Mouse (Mus musculus): ENCODE data around the gene H13. TPM values are rescaled to one million over a fixed set of nuclear protein-coding genes. Genes with fewer than 3 reads are reported as not detected.
"Not testable (repeated sequence)": the region's sequence is repeated elsewhere in the genome, so short reads cannot be mapped to it uniquely, and the experiment has no call there.

H13 gene
- total RNA-seq, 1 experiment from 2014 or later = 74.4 TPM

DNA sequence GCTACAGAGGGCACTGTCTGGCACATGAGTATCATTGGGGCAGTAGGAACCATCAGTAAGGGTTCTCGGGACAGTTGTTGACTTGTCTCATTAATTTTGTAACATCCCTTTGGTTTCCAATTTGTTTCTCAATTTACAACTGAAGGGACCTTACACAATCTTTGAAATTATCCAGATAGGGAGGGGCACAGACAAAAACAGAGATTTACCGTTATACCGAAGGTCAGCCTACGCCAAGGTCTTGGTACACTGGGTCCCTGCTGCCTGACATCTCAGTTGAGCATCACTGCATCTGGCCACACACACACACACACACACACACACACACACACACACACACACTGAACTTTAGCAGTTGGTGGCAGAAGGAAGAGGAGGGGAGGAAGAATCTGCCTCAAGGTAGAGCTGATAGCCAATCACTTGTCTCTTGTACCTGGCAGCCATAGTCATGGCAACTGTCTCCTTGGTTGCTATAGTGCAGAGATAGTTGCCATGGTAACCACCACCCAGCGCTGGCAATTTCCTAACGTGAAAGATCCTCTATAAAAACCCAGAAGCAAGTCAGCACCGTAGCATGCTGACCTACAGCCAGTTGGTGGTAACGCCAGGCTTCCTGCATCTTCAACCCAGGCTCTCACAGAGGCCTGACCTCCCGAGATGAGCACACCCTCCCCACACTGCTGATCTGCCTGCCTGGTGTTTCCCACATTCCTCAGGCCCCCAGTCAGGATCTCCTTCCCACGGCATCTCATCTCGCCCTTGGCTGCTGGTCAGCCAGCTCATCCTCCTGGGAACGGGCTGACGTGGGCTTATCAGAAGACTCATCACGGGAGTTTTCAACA lies 15.2 kb upstream of the H13 start:
- ATAC-seq (replicated peaks; ENCODE audit: insufficient number of reproducible peaks, low FRiP score, low TSS enrichment, poor library complexity, severe bottlenecking) = 0 out of 2 replicates have a peak, but pooled peaks have one; percentile 18

DNA sequence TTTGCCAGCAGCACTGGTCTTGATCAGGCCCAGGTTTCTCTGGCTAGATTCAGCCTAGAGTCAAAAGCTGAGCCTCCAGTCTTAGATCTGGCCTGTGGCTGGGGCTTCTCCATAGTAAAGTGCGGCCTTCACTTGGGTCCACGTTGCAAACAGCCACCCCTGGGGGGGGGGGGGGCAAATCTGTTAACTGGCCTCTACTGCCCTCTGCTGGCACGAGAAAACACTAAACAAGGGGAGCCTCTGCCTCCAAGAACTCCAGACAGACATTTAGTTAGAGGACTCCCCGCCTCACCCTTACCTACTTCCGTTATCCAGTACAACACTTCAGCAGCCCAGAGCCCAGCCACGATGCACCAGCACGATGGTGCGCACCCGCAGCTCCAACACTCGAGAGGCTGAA lies 11.9 kb upstream of the H13 start:
- 0 out of 2 replicates have a peak, but pooled peaks have one; percentile 20 for ATAC-seq (replicated peaks; ENCODE audit: insufficient number of reproducible peaks, low FRiP score, low TSS enrichment, poor library complexity, severe bottlenecking)

DNA sequence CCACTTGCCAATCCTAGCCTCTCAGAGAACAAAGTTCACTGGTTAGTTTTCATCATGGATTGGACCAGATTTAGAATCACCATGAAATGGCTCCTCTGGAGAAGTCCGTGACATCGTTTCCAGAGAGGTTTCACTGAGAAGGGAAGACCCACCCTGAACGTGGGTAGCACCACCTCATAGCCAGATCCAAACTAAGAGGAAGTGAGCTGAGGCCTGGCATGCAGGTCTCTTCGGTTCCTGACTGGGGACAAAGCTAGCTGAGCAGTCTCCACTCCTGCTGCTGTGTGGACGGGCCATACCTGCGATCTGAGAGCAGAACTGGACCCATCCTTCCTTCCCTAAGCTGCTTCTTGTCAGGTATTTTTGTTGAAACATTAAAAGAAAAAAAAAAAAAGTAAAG lies 8.1 kb upstream of the H13 start:
- 0 out of 2 replicates have a peak, but pooled peaks have one; percentile 45 for ATAC-seq (replicated peaks; ENCODE audit: insufficient number of reproducible peaks, low FRiP score, low TSS enrichment, poor library complexity, severe bottlenecking)

DNA sequence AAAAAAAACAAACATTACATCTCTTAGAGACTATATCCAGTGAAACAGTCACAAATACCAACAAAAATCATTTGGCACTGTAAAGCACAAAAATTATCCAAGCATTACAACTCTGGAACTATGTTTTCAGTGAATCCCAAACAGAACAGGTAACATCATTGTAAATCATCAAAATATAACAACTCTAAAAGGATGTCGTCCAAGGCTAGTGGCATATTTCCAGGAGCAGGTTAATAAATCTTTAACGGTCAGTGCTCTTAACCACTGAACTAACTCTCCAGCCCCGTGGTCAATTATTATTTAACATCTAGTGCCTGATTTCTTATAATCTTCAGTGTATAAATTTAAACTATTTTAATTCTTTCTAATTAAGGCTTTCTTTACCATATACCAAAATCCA lies 3.1 kb upstream of the H13 start:
- not testable (repeated sequence) for ATAC-seq (replicated peaks; ENCODE audit: insufficient number of reproducible peaks, low FRiP score, low TSS enrichment, poor library complexity, severe bottlenecking)

DNA sequence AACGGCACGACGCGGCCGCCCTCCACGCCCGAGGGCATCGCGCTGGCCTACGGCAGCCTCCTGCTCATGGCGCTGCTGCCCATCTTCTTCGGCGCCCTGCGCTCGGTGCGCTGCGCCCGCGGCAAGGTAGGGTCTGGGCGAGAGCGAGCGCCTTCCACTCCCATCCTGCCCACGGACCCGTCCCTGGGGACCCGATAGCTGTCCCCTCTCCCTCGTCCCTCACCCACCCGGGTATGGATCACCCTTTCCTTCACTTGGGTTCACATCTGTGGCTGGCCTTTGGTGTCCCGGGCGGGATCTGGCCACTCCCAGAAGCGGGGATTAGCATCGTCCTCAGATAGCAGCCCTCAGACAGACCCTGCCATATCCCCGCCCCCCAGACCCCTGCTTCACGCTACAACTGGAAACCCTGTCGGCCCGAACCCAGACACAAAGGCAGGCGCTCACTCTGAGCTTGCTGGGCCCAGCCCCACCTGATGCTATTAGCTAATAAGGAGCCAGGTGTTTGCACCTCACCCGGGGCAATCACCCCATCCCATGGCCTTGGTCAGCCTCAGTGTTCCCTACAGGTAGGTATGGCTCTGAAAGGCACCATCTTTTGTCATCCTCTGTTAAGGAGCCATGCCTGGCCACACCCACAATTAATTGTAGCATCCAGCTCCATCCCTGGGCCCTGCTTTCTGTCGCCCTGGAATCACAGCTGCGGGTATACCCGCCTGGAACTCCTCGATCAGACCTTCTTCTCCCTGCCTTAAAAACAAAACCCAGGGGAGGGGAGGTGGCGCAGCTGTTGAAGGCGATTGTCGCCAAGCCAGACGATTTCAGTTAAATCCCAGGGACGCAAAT lies 601 bp downstream of the H13 start:
- ATAC-seq (replicated peaks; ENCODE audit: insufficient number of reproducible peaks, low FRiP score, low TSS enrichment, poor library complexity, severe bottlenecking) = no peak

DNA sequence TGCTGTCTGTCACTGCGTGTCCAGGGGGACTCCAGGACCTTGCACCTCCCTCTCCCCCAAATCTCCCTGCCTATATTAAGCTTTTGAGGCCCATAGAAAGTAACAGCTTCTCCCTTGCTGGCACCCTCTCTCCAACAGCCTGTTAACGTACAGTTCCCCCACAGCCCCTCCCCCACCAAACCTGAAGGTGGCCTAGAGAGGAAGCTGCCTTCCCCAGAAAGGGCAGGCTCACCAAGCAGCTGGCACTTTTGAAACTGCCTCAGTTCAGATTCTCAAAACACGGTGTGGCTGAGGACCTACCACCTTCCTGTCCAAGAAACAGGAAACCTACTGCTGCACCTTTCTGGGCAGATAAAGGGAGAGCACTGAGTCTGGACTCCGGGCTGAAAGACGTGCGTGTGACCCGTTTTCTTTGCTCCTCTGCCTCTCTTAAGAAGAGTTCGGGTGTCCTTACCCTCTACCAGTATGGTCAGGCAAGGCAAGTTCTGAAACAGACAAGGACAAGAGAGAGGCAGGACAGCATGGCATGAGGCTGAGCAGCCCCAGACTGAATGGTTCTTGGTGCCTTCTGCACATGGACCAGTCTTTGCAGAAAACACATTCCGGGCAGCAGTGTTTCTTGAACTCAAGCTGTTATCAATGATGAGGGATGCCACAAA lies 1.9 kb downstream of the H13 start:
- peak; percentile 13; the same call in 1 of the 2 replicates for ATAC-seq (replicated peaks; ENCODE audit: insufficient number of reproducible peaks, low FRiP score, low TSS enrichment, poor library complexity, severe bottlenecking)

DNA sequence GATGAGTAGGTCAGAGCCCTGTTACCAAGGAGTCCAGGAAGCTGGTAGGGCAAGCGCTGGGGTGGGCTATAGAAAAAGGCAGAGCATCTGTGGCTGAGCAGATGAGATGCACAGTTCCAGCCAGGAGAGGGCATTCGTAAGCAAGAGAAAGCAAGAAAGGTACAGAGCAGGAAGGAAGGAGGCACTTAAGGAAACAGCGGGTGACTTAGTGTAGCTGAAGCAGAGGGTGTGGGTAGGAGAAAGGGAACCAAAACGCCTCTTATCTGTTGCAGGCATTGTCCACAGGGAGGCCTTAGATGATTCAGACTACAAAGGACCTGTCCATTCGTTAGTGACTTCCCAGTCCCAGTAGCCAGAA lies 2.4 kb downstream of the H13 start:
- peak; percentile 47; the same call in 1 of the 2 replicates for ATAC-seq (replicated peaks; ENCODE audit: insufficient number of reproducible peaks, low FRiP score, low TSS enrichment, poor library complexity, severe bottlenecking)

DNA sequence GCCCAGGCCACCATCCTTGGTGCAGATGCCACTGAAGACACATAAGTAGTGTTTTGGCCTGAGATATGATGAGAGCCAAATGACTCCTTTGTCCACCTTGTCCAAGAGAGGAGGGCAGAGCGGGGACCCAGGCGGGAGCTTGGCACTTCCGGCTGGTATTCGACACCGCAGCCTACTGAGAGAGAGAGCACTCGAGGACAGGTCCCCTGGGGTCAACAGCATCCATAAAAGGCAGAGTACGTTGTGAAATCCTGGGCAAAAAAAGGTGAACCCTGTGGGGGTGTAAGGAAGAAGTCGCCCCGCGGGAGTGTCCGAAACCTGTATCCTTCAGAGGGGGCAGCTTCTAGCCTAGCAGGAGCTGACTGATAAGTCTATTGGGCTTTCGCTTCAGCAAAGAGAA lies 2.9 kb downstream of the H13 start:
- ATAC-seq (replicated peaks; ENCODE audit: insufficient number of reproducible peaks, low FRiP score, low TSS enrichment, poor library complexity, severe bottlenecking) = no peak

DNA sequence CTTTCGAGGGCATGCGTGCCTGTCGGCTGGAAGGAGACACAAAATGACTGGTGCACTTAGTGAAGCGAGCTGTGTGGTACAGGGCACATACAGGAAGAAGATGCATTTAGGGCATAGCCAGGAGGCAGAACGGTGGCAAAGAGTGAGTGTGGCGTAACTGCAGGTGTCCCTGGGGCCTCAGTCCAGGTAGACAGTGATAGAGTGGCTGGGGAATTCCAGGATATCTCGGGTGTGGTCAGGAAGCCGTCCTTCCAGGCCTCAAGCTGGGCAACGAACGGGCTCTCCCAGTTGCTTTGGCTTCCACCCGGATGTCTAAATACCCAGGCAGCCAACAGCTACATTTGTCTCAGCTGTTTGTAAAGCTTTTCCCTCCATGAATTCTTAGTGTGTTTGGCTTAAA lies 4.9 kb downstream of the H13 start:
- ATAC-seq (replicated peaks; ENCODE audit: insufficient number of reproducible peaks, low FRiP score, low TSS enrichment, poor library complexity, severe bottlenecking) = no peak

DNA sequence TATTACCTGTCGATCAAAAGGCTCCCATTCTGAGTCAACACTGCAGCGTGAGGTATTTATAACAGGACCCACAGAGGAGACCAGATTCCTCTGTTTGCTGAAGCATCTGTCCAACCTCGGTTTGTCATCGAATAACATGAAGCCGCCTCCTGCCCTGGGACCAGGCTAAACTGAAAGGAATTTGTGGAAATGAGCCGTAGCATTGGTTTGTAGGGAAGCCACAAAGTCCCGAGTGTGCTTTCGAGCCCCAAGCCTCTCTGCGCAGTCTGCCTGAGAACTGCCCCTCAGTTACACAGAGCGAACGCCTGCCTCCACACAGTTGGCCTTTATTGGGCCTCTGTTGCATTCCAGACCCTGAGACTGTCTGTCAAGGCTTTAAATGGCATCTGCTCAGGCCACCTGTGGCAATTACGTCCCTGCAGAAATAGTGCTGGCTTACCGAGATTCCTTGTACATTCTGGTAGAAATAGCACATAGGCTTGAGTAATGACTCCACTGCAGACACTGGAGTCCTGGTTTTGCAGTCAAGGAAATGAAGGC lies 6.1 kb downstream of the H13 start:
- ATAC-seq (replicated peaks; ENCODE audit: insufficient number of reproducible peaks, low FRiP score, low TSS enrichment, poor library complexity, severe bottlenecking) = no peak

DNA sequence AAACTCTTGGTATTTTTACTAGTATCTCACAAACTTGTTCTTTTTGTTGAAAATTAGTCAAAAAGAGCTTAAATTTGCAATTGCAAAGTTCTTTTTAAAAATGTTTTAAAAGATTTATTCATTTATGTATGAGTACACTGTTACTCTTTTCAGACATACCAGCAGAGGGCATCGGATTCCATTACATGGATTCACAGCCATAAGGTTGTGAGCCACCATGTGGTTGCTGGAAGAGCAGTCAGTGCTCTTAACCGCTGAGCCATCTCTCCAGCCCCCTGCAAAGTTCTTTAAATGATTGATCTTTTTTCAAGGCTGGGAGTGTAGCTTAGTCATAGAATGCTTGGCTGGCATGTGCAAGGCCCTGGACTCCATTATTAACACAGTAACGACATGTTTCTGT lies 9.0 kb downstream of the H13 start:
- ATAC-seq (replicated peaks; ENCODE audit: insufficient number of reproducible peaks, low FRiP score, low TSS enrichment, poor library complexity, severe bottlenecking) = no peak

DNA sequence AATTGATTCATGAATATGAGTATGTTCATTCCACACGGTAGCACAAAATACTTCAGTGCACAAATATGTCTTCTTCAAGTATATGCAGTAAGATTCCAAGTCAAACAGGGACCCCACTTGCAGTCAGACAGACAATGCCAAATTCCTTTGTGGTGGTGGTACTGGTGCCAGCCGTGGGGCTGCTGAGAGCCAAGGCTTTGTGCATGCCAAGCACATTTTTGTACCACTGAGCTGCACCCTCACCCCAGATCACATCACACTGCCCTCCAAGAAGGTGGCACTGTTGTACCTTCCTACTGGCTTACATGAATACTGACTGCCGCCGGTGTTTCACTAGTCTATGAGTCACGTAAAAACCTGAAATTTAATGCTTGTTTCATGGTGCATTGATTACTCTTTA lies 9.7 kb downstream of the H13 start:
- ATAC-seq (replicated peaks; ENCODE audit: insufficient number of reproducible peaks, low FRiP score, low TSS enrichment, poor library complexity, severe bottlenecking) = no peak

DNA sequence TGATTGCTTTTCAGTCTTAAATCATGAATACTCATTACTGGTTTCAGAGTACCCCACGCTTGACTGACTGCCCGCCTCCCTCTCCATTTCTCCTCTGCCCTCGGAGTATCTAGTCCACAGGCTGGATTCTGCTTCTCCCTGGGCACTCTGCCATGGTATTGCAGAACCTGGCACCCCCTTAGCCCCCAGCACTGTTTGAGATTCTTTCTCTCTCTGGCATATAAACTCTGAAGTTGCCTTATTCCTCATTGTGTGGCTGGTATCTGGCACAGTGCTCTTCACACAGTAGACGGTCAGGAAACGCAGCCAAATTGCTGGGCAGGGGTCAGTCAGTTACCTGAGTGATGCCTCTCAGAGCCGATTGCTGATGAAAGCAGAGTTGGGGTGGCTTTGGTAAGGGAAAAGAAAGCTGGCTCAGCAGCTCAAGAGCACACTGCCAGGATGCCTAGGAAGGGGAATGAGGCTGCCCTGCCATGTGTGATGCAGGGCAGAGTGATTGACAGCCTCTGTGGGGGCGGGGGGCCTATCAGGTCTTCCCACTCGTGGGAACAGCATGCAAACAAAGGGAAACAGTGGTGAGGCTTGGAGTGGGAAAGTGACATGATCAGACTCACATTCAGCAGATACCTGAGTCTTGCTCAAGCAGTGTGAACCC lies 10.6 kb downstream of the H13 start:
- no peak for ATAC-seq (replicated peaks; ENCODE audit: insufficient number of reproducible peaks, low FRiP score, low TSS enrichment, poor library complexity, severe bottlenecking)

DNA sequence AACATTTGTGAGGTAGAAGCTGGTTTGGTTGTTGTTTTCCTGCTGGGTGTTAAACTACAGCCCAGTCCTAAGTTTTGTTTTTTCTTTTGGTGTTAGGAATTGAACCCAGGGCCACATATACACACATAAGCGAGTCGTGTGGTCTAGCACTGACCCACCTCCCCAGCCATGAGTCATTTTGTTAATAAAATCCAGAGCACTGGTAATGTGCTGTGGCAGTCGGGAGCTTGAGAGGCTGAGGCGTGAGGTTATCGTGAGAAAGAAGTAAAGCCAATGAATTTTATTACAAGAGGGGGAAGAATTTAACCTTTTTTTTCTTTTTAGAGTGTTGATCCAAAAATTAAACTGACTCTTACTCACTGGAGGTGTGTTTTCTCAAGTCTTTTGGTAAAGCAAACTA lies 13.8 kb downstream of the H13 start:
- ATAC-seq (replicated peaks; ENCODE audit: insufficient number of reproducible peaks, low FRiP score, low TSS enrichment, poor library complexity, severe bottlenecking) = no peak

DNA sequence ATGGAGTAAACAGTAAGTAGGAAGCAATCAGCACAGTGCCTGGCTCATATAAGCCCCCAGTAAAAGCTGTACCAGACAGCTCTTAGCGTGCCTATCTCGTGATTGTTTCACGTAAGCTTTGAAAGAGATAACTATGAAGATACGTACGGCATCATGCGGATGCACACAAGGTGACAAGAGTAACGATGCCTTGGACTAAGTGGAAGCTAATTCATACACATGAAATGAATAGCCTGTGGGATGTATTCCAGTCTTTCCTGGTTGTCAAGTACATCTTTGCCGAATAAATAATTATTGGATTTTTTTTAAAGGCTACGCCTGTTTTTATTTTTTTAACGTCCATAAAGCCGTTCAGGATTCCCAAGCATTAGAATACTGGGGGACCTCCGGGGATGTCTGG lies 17.1 kb downstream of the H13 start:
- ATAC-seq (replicated peaks; ENCODE audit: insufficient number of reproducible peaks, low FRiP score, low TSS enrichment, poor library complexity, severe bottlenecking) = no peak

DNA sequence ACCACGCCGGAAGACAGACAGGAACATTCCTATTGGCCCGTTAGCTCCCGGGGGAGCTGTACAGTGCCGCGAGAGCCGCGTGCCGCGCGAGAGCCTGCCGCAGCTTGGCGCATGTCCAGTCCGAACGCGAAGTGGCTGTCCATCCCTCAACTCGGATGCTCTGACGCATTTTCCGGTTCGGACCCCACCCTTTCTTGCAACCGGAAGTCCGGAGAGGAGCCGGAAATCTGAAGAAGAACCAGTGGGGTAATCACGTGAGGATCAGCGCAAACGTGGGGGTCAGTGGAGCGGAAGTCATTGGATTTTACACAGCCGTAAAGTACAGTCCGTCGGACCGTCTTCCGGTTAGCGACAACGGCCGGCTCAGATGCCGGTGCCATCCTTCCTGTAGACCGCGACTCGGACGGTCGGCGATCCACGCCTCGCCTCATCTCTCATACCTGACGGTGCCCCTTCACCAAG lies 17.6 kb downstream of the H13 start, which contains the start of gene Mcts2:
Mcts2 (plus strand) TSS at position 230 of the 462 bp plus-strand sequence.
- no peak for ATAC-seq (replicated peaks; ENCODE audit: insufficient number of reproducible peaks, low FRiP score, low TSS enrichment, poor library complexity, severe bottlenecking)

DNA sequence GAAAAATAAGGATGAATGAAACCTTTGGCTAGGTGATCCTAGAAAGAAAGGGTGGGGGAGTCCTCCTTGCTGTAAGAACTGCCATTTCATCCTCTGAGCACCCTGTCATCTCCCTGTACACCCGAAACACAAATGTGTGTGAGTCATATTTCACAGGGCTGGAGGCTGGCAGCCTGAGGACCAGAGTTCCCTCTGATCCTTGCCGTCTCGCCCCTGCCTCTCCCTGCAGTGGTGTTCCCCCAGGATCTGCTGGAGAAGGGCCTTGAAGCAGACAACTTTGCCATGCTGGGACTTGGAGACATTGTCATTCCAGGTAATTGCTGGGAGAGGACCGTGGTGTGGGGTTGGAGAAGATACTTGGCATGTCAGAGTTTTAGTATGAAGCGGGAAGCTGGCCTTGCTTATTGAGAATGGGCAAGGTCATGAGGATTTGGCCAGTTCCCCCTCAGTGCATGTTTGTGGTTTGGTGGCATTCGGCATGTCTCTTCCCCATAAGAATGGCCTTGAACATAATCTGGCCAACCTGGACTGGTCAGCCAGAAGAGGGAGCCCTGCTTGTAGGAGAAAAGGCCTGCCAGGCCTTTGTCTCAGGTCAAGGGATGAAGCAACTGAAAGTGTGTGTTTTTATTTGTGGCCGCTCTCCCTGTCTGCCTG lies 22.4 kb downstream of the H13 start:
- no peak for ATAC-seq (replicated peaks; ENCODE audit: insufficient number of reproducible peaks, low FRiP score, low TSS enrichment, poor library complexity, severe bottlenecking)

DNA sequence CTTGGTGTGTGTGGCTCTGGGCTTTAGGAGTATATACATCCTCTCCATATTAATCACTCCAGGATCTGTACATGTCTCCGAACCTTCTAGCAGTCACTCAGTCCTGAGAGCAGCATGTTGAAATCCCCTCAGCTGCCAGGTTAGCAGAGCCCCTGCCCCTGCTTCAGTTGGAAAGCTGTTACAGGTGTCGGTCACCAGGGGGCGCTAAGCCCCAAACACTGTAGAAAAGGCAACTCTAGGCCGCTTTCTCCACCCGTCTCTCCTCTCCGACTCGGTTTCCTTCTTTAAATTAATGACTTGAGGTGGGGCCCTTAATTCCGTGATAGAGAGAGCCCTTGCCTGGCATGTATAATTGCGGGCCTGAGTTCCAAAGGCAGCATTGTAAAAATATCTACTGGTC lies 24.0 kb downstream of the H13 start:
- ATAC-seq (replicated peaks; ENCODE audit: insufficient number of reproducible peaks, low FRiP score, low TSS enrichment, poor library complexity, severe bottlenecking) = peak; percentile 44; the same call in 1 of the 2 replicates

Data from monocyte, adult 5-6 weeks (primary cell).